Mouse (Mus musculus): ENCODE measurements around the gene Sema4a.

DNA sequence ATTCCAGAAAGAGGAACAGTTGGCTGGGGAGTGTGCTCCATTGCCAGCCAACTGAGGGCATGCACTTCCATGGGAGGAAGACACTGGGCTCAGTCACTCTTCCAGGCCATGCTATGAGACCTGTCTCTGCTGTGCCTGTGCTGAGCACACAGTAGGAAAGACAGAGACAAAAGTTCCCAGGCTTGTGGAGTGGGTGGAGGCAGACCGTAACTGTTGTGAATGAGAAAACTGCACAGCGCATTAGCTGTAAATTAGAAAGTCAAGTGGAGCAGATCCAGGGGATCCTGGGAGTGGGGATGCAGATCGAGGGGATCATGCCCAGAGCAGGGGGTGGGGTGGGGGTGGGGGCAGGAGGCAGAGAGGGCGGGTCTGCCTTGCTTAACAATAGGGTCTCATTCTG is 21.4 kb downstream of the Sema4a start:
- no peak for TF ChIP-seq CTCF (IDR thresholded peaks at IDR 0.05; ENCODE audit: borderline replicate concordance, extremely low read depth, insufficient read depth, insufficient read length)
- no peak for TF ChIP-seq POLR2A (IDR thresholded peaks at IDR 0.05; ENCODE audit: borderline replicate concordance, extremely low read depth, insufficient read depth, insufficient read length, poor library complexity, severe bottlenecking)
